Mouse (Mus musculus): Measurements from ENCODE around the gene Serpina1a. TPM values are rescaled to one million over a fixed set of nuclear protein-coding genes. Genes with fewer than 3 reads are reported as not detected.
"Not testable (repeated sequence)": the region's sequence is repeated elsewhere in the genome, so short reads cannot be mapped to it uniquely, and the experiment has no call there.

Gene Serpina1a
- polyA plus RNA-seq, 1 experiment = 0.90 TPM

GRCm38 (mm10) chr12:103827661-103828372 is 35.5 kb downstream of the Serpina1a start:
- H3K36me3 ChIP-seq (ENCODE audit: control insufficient read depth, insufficient read depth, low read length); H3K4me1 ChIP-seq (ENCODE audit: control insufficient read depth, insufficient read depth, insufficient read length, low read length); H3K27ac ChIP-seq (ENCODE audit: insufficient read depth, low read depth, low read length); H3K4me3 ChIP-seq (ENCODE audit: low read depth, low read length); H3K27me3 ChIP-seq (ENCODE audit: control insufficient read depth, insufficient read depth, low read length): not testable (repeated sequence)
- WGBS = 30% methylated on average over 6 of the region's 6 CpGs

GRCm38 (mm10) chr12:103823826-103824225 is 39.5 kb downstream of the Serpina1a start:
- not testable (repeated sequence) for H3K4me1 ChIP-seq (ENCODE audit: control insufficient read depth, insufficient read depth, insufficient read length, low read length); H3K27ac ChIP-seq (ENCODE audit: insufficient read depth, low read depth, low read length); H3K27me3 ChIP-seq (ENCODE audit: control insufficient read depth, insufficient read depth, low read length); H3K4me3 ChIP-seq (ENCODE audit: low read depth, low read length); H3K36me3 ChIP-seq (ENCODE audit: control insufficient read depth, insufficient read depth, low read length)
- 78% methylated on average over 5 of the region's 5 CpGs for WGBS

Other genes with a start within 250 kb of the Serpina1a start
- 0.25 TPM in 1 of 2 replicates, not detected in the other for gene Serpina10, start 232.1 kb downstream of the Serpina1a start, polyA plus RNA-seq (2012; rRNA removed)
- gene Serpina6, start 206.3 kb downstream of the Serpina1a start, polyA plus RNA-seq (2012; rRNA removed) = not detected in 2 replicates
- not detected in 2 replicates for gene Serpina16, start 187.4 kb downstream of the Serpina1a start, polyA plus RNA-seq (2012; rRNA removed)
- gene Serpina1f, start 168.0 kb downstream of the Serpina1a start, polyA plus RNA-seq (2012; rRNA removed) = 0.44 TPM in 1 of 2 replicates, not detected in the other
- gene Serpina1d, start 90.0 kb downstream of the Serpina1a start, polyA plus RNA-seq (2012; rRNA removed) = not detected in 2 replicates
- gene Serpina1b, start 33.2 kb downstream of the Serpina1a start, polyA plus RNA-seq (2012; rRNA removed) = 1.2 and 7.9 TPM in 2 replicates
- 0.20 and 0.84 TPM in 2 replicates for gene Serpina1c, start 41.3 kb upstream of the Serpina1a start, polyA plus RNA-seq (2012; rRNA removed)
- gene Serpina1e, start 95.4 kb upstream of the Serpina1a start, polyA plus RNA-seq (2012; rRNA removed) = 0.55 and 0.84 TPM in 2 replicates
- gene Serpina11, start 126.4 kb upstream of the Serpina1a start, polyA plus RNA-seq (2012; rRNA removed) = 0.08 and 0.17 TPM in 2 replicates
- gene Serpina9, start 150.2 kb upstream of the Serpina1a start, polyA plus RNA-seq (2012; rRNA removed) = 0.13 TPM in 1 of 2 replicates, not detected in the other
- not detected in 2 replicates for gene Serpina12, start 180.9 kb upstream of the Serpina1a start, polyA plus RNA-seq (2012; rRNA removed)
- gene Serpina5, start 237.6 kb upstream of the Serpina1a start, polyA plus RNA-seq (2012; rRNA removed) = not detected in 2 replicates
- gene Serpina3a, start 249.2 kb upstream of the Serpina1a start, polyA plus RNA-seq (2012; rRNA removed) = not detected in 2 replicates